Mouse (Mus musculus): ENCODE measurements around the gene Mylpf. TPM values are rescaled to one million over a fixed set of nuclear protein-coding genes. Genes with fewer than 3 reads are reported as not detected.
A peak's percentile ranks its signal among the peaks of the same experiment; 100 is the strongest.

Gene Mylpf
- polyA plus RNA-seq, 1 experiment from 2014 or later: 26.5 TPM

DNA sequence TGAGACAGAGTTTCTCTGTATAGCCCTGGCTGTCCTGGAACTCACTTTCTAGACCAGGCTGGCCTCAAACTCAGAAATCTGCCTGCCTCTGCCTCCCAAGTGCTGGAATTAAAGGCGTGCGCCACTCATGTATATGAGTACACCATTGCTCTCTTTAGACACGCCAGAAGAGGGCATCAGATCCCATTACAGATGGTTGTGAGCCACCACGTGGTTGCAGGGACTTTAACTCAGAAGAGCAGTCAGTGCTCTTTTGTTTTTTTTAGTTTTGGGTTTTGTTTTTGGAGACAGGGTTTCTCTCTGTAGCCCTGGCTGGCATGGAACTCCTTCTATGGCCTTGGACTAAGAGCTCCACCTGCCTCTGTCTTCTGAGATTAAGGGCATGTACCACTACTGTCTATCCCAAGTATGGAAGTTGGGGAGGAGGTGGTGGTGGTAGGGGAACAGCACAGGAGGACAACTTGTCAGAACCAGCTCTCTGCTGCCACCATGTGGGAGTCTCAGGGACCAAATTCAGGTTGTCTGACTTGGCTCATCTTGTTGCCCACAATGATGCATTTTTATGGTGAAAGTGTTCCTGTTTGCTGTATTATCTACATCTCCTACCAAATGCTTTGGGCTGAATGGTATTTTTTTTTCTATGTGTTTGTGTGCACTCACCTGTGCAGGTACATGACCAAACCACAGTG lies 20.1 kb downstream of the Mylpf start:
- 73% methylated on average over 4 of the region's 4 CpGs for WGBS
- Histone ChIP-seq H3K9me3 (ENCODE audit: control insufficient read depth, low read length) (no peaks in the 10 kb centered on the region), H3K36me3 (ENCODE audit: control insufficient read depth, insufficient read depth, low read length) (no peaks in the 10 kb centered on the region), H3K4me3 (ENCODE audit: low read depth, low read length) (no peak overlapping the region), H3K4me1 (replicated peaks; ENCODE audit: control insufficient read depth, insufficient read depth, low read length) (peaks cover 9% of the 10 kb centered on the region), H3K27me3 (ENCODE audit: control insufficient read depth, insufficient read depth, low read length) (no peaks in the 10 kb centered on the region), H3K27ac (ENCODE audit: low read depth, low read length) (no peak overlapping the region), H3K9ac (ENCODE audit: low read depth, low read length) (no peak overlapping the region), H3K4me2 (replicated peaks; ENCODE audit: low read depth, low read length) (no peak overlapping the region)
- ATAC-seq (ENCODE audit: low FRiP score) (no peak), DNase-seq (ENCODE audit: low spot score) (peak; percentile 82)

DNA sequence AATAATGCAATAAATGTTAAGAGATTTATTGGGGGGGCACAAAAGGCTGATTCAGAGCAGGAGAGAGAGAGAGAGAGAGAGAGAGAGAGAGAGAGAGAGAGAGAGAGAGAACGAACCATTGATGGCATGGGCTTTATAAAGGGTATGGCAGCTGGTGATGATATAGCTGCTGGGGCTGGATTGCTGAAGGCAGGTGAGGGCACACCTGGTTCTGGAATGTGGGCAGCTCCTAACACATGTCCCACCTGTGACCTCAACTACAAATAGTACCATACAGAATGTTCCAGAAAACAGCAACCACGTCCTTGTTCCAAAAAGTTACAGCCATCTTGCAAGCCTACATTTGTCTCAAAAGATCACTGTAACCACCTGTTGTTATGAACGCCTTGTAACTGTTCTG lies 22.7 kb downstream of the Mylpf start:
- Histone ChIP-seq H3K27me3 (ENCODE audit: control insufficient read depth, insufficient read depth, low read length) (no peaks in the 10 kb centered on the region), H3K4me1 (replicated peaks; ENCODE audit: control insufficient read depth, insufficient read depth, low read length) (peaks cover 9% of the 10 kb centered on the region), H3K4me3 (ENCODE audit: low read depth, low read length) (peak overlapping the region; percentile 96), H3K36me3 (ENCODE audit: control insufficient read depth, insufficient read depth, low read length) (peaks cover 12% of the 10 kb centered on the region), H3K27ac (ENCODE audit: low read depth, low read length) (0 out of 2 replicates have a peak overlapping the region, but pooled peaks have one; percentile 99), H3K4me2 (replicated peaks; ENCODE audit: low read depth, low read length) (peak overlapping the region; percentile 55), H3K9me3 (ENCODE audit: control insufficient read depth, low read length) (no peaks in the 10 kb centered on the region), H3K9ac (ENCODE audit: low read depth, low read length) (peak overlapping the region; percentile 99; the same call in 1 of the 2 replicates)
- ATAC-seq (ENCODE audit: low FRiP score) (no peak), DNase-seq (ENCODE audit: low spot score) (no peak)
- 87% methylated on average over 3 of the region's 3 CpGs for WGBS

DNA sequence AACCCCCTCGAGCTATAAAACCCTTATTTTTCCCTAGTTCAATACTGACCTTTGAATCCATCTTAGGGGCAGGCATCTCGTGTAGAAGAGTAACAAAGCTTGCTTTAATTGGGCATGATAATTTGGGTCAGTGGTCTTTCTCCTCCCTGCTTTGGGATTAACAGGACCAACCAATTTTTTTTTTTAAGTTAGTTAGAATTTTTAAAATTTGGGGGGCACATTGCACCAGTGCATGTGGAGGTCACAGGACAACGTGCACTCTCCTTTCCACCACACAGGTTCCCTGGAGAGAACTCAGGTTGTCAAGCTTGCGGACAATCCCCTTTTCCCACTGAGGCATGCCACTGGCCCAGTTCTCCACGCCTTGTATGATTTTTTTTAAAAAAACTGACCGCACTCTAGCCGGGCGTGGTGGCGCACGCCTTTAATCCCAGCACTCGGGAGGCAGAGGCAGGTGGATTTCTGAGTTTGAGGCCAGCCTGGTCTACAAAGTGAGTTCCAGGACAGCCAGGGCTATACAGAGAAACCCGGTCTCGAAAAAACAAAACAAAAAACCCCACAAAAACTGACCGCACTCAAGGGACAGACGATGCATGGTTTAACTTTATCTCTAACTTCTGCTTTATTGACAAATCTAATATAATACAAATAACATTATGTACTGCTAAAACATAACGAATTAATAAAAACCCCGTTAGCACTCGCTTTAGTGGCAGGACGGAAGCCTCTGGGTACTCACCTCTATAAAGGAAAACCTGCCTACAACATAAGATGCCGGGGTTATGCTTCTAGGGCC lies 23.3 kb downstream of the Mylpf start:
- 12% methylated on average over 20 of the region's 20 CpGs for WGBS
- no peak for DNase-seq (ENCODE audit: low spot score)
- Histone ChIP-seq H3K4me2 (replicated peaks; ENCODE audit: low read depth, low read length) (peak overlapping the region; percentile 55), H3K4me1 (replicated peaks; ENCODE audit: control insufficient read depth, insufficient read depth, low read length) (peaks cover 9% of the 10 kb centered on the region), H3K9ac (ENCODE audit: low read depth, low read length) (peak overlapping the region; percentile 99), H3K36me3 (ENCODE audit: control insufficient read depth, insufficient read depth, low read length) (peaks cover 18% of the 10 kb centered on the region), H3K9me3 (ENCODE audit: control insufficient read depth, low read length) (no peaks in the 10 kb centered on the region), H3K27ac (ENCODE audit: low read depth, low read length) (peak overlapping the region; percentile 99), H3K27me3 (ENCODE audit: control insufficient read depth, insufficient read depth, low read length) (no peaks in the 10 kb centered on the region), H3K4me3 (ENCODE audit: low read depth, low read length) (peak overlapping the region; percentile 96)
- ATAC-seq (ENCODE audit: low FRiP score): no peak

DNA sequence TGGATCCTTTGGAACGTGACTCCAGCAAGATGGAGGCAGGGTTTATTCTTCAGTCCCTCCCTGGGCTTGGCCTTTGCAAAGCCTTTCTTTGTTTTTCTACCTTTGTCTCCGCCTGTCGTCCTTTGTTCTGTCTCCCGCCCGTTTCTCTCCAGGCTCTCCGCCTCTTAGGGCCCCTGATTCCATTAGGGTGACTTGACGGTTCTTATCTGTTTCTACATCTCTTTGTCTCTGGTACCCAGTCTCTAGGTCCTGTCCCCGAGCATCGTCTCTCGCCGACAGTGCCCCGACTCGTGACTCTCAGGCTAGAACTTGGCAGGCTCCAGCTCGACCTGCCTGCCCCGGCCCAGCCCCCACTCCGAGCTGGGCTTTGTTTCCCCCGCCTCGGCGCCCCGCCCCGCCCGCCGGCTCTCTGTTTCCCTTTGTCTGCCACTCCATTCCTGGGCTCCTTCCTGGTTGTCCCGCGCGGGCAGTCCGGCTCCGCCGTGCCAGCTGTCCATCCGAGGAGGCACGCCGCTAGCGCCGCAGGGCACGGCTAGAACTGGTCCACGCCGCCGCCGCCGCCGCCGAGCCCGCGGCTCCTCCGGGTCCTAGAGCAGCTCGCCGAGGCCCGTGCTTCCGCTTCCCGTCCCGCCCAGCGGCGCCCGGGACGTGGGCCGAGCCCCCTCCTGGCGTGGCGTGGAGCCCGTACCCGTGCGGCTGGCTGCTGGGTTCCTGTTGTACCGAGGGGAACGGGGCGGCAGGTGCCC lies 24.1 kb downstream of the Mylpf start, which contains the start of the genes Zfp553 and Sept1:
Gene Zfp553, plus strand, starts transcription at position 440 of the 746 bp plus-strand sequence.
Gene Sept1, minus strand, starts transcription at position 509 of the 746 bp plus-strand sequence.
- Histone ChIP-seq H3K4me3 (ENCODE audit: low read depth, low read length) (peak within 1 kb of the TSS; percentile 96), H3K36me3 (ENCODE audit: control insufficient read depth, insufficient read depth, low read length) (peaks cover 19% of the 10 kb centered on the region), H3K27me3 (ENCODE audit: control insufficient read depth, insufficient read depth, low read length) (no peaks in the 10 kb centered on the region), H3K27ac (ENCODE audit: low read depth, low read length) (peak within 1 kb of the TSS; percentile 99), H3K4me2 (replicated peaks; ENCODE audit: low read depth, low read length) (peak within 1 kb of the TSS; percentile 55), H3K9me3 (ENCODE audit: control insufficient read depth, low read length) (no peaks in the 10 kb centered on the region), H3K9ac (ENCODE audit: low read depth, low read length) (peak within 1 kb of the TSS; percentile 99), H3K4me1 (replicated peaks; ENCODE audit: control insufficient read depth, insufficient read depth, low read length) (peaks cover 9% of the 10 kb centered on the region)
- under 1% methylated on average over 58 of the region's 64 CpGs for whole genome bisulfite sequencing
- DNase-seq (ENCODE audit: low spot score) (peak; percentile 93), ATAC-seq (ENCODE audit: low FRiP score) (peak; percentile 92)

DNA sequence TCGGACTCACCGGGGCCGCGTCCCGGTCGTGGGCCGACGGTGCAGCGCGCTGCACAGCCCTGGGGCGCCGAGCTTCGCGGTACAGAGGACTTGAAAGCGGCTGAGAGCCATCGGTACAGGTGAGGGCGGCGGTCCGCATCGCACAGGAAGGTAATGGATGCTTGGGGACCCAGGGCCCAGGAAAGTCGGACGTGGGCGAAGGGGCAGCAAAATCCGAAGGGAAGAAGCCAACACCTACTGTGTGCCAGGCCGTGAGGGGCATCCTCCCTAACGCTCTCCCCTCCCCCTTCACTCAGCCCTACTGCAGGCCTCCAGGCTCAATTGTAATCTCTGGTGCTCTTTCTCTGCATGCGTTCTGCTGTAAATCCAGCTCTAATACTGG lies 24.7 kb downstream of the Mylpf start:
- no peaks in the 10 kb centered on the region for H3K27me3 ChIP-seq (ENCODE audit: control insufficient read depth, insufficient read depth, low read length)
- under 1% methylated on average over 27 of the region's 27 CpGs for WGBS
- peaks cover 9% of the 10 kb centered on the region for H3K4me1 ChIP-seq (replicated peaks; ENCODE audit: control insufficient read depth, insufficient read depth, low read length)
- DNase-seq (ENCODE audit: low spot score): no peak
- H3K9me3 ChIP-seq (ENCODE audit: control insufficient read depth, low read length): no peaks in the 10 kb centered on the region
- peak overlapping the region; percentile 30 for H3K4me2 ChIP-seq (replicated peaks; ENCODE audit: low read depth, low read length)
- H3K9ac ChIP-seq (ENCODE audit: low read depth, low read length): peak overlapping the region; percentile 99
- peak overlapping the region; percentile 96 for H3K4me3 ChIP-seq (ENCODE audit: low read depth, low read length)
- H3K36me3 ChIP-seq (ENCODE audit: control insufficient read depth, insufficient read depth, low read length): peaks cover 23% of the 10 kb centered on the region
- ATAC-seq (ENCODE audit: low FRiP score): peak; percentile 46
- H3K27ac ChIP-seq (ENCODE audit: low read depth, low read length): peak overlapping the region; percentile 99

DNA sequence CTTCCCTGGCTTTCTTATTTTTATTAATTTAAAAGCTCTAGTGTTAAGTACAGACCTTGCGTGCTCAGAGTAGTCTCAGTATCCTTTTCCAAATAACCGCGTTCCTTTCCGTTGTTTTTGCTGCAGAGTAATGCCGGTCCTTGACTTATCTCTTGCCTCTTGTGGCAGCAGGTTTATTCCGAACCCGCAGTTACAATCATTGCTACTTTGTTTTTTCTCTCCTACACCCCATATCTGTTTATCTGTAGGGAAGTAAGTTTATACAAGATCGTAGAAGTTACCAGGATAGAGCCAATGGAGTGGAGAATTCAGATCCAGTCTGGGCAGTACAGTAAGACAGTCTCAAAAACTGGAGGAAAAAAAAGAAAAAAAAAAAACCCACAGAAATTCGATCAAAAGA lies 25.1 kb downstream of the Mylpf start:
- H3K9me3 ChIP-seq (ENCODE audit: control insufficient read depth, low read length): no peaks in the 10 kb centered on the region
- peaks cover 9% of the 10 kb centered on the region for H3K4me1 ChIP-seq (replicated peaks; ENCODE audit: control insufficient read depth, insufficient read depth, low read length)
- no peaks in the 10 kb centered on the region for H3K27me3 ChIP-seq (ENCODE audit: control insufficient read depth, insufficient read depth, low read length)
- DNase-seq (ENCODE audit: low spot score): no peak
- peak overlapping the region; percentile 99 for H3K9ac ChIP-seq (ENCODE audit: low read depth, low read length)
- H3K4me3 ChIP-seq (ENCODE audit: low read depth, low read length): peak overlapping the region; percentile 96
- no peak for ATAC-seq (ENCODE audit: low FRiP score)
- peaks cover 24% of the 10 kb centered on the region for H3K36me3 ChIP-seq (ENCODE audit: control insufficient read depth, insufficient read depth, low read length)
- peak overlapping the region; percentile 99 for H3K27ac ChIP-seq (ENCODE audit: low read depth, low read length)
- WGBS: 5% methylated on average over 9 of the region's 9 CpGs
- peak overlapping the region; percentile 30 for H3K4me2 ChIP-seq (replicated peaks; ENCODE audit: low read depth, low read length)

DNA sequence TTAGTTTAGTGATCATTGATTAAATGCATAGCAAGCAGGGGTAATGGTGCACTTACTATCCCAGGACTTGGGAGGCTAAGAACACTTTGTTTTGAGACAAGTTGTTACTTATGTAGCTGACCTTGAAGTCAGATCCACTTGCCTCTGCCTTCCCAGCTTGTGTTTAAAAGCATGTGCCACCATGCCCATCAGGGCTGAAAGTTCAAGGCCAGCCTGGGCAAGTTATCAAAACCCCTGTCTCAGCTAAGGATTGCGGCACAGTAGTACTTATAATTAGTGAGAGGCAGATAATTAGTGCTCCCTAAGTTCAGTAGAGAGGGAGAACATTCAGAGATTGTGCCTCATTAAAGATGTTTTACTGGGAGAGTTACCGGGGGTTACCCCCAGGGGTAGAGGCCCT lies 26.1 kb downstream of the Mylpf start:
- Histone ChIP-seq H3K9ac (ENCODE audit: low read depth, low read length) (no peak overlapping the region; the same call in 1 of the 2 replicates), H3K9me3 (ENCODE audit: control insufficient read depth, low read length) (no peaks in the 10 kb centered on the region), H3K27ac (ENCODE audit: low read depth, low read length) (no peak overlapping the region), H3K4me1 (replicated peaks; ENCODE audit: control insufficient read depth, insufficient read depth, low read length) (peaks cover 9% of the 10 kb centered on the region), H3K27me3 (ENCODE audit: control insufficient read depth, insufficient read depth, low read length) (no peaks in the 10 kb centered on the region), H3K4me3 (ENCODE audit: low read depth, low read length) (peak overlapping the region; percentile 96), H3K36me3 (ENCODE audit: control insufficient read depth, insufficient read depth, low read length) (peaks cover 24% of the 10 kb centered on the region), H3K4me2 (replicated peaks; ENCODE audit: low read depth, low read length) (peak overlapping the region; percentile 30)
- DNase-seq (ENCODE audit: low spot score) (no peak), ATAC-seq (ENCODE audit: low FRiP score) (no peak)
- 95% methylated on average over 2 of the region's 2 CpGs for WGBS

DNA sequence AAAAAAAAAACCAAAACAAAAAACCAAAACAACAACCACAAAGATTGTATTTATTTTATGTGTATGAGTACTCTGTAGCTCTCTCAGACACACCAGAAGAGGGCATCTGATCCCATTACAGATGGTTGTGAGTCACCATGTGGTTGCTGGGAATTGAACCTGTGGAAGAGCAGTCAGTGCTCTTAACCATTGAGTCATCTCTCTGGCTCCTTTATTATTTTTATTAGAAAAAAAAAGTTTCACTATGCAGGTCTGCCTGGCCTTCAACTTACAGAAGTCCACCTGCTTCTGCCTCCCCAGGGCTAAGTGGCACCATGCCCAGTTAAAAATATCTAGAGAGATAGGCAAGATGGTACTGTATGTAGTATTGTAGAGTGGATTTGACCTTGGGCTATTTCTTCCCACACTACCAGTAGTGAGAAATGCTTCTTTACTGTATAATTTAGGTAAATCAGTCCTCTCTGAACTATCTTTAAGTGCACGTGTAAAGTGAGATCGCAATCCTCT lies 34.7 kb downstream of the Mylpf start:
- no peak for ATAC-seq (ENCODE audit: low FRiP score)
- H3K27me3 ChIP-seq (ENCODE audit: control insufficient read depth, insufficient read depth, low read length): no peaks in the 10 kb centered on the region
- peak overlapping the region; percentile 90 for H3K4me2 ChIP-seq (replicated peaks; ENCODE audit: low read depth, low read length)
- no peak for DNase-seq (ENCODE audit: low spot score)
- H3K9ac ChIP-seq (ENCODE audit: low read depth, low read length): peak overlapping the region; percentile 88; the same call in 1 of the 2 replicates
- no peaks in the 10 kb centered on the region for H3K9me3 ChIP-seq (ENCODE audit: control insufficient read depth, low read length)
- H3K4me1 ChIP-seq (replicated peaks; ENCODE audit: control insufficient read depth, insufficient read depth, low read length): peaks cover 4% of the 10 kb centered on the region; the same call in 1 of the 2 replicates
- peaks cover 1% of the 10 kb centered on the region; the same call in 1 of the 2 replicates for H3K36me3 ChIP-seq (ENCODE audit: control insufficient read depth, insufficient read depth, low read length)
- H3K4me3 ChIP-seq (ENCODE audit: low read depth, low read length): peak overlapping the region; percentile 87; the same call in 1 of the 2 replicates
- WGBS: 43% methylated on average over 2 of the region's 2 CpGs
- H3K27ac ChIP-seq (ENCODE audit: low read depth, low read length): no peak overlapping the region

Measured in hindbrain, embryonic 11.5 days (tissue).